Mouse (Mus musculus) left cerebral cortex, postnatal 4 days (tissue): ENCODE measurements around the gene Elovl2. TPM values are rescaled to one million over a fixed set of nuclear protein-coding genes. Genes with fewer than 3 reads are reported as not detected.
A peak's percentile ranks its signal among the peaks of the same experiment; 100 is the strongest.

ENCODE experiments used
- DNase-seq: peaks from one replicate; pipeline ENCODE4 v3.0.0-alpha.2; 2022
- intact Hi-C: fragments of 180-260 bp; cut with DNase I; formaldehyde crosslinking; loops from one replicate; pipeline ENCODE4 v1.15.1; 2025
- total RNA-seq, 2 experiments: library from RNA; stranded (reverse); gene quantifications; 2 replicates each; pipeline ENCODE4 v1.2.3; 2021

Elovl2 gene
- total RNA-seq, 2 experiments from 2014 or later = 42.9 to 44.9 TPM

DNA sequence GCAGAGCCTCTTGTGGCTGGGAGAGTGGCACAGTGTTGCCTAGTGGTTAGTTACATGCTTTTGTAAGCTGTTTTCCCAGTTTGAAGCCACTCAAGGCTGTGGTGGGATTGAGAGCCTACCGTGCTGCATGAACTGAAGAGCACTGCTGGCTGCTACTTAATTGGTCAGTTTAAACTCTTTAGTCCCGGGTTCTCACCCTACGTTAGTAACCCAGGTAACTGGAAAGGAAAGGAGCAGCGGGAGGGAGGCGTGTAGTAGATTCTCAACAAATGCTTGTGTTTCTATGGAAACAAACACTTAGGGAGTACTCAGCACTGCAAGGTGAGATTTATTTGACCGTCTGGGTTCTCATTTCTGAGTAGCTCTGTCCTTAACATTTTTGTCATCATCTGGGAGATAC, 32.3 kb downstream of the Elovl2 start:
- intact Hi-C loops = no loop called here

DNA sequence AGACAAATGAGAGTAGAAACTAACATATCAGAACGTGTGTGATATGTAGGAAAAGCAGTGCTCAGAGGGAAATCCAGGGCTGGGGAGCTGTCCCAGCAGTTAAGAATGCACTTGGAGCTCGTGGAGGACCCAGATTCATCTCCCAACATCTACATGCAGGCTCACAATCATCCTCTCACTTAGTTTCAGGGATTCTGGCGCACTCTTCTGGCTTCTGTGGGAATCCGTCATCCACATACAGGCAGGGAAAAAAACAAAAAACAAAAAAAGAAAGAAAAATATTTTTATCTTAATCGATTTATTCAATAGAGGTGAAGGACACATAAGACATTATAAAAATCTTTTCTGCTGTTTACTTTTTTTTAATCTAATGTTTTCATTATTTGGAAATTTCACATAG, 61.8 kb downstream of the Elovl2 start:
- intact Hi-C loops = loop anchor here (10.0 kb wide), 1 partner anchor 74 kb away; no protein-coding TSS in a partner anchor
- no peak for DNase-seq

More for the DNA sequence above, 32.3 kb downstream of the Elovl2 start:
- DNase-seq = no peak

DNA sequence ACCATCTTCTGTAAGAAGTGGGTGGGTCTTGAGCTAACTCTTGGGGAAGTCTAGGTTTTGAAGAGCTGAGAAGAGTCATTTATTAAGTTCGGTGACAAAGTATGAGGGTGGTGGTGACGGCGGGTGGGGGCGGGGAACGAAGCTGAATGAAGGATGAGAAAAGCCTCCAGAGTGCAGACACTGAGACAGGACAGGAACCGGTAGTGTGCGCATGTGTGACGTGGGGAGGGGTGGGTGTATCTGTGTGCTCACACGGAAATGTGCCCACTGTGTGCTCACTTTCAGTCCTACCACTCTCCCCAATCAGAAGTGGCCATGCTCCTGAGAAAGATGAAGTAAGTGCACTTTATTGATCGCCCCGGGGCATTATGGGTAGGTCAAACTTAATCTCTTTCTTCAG, 67.1 kb downstream of the Elovl2 start:
- intact Hi-C loops = loop anchor here (10.0 kb wide), 1 partner anchor 68 kb away; no protein-coding TSS in a partner anchor
- no peak for DNase-seq

DNA sequence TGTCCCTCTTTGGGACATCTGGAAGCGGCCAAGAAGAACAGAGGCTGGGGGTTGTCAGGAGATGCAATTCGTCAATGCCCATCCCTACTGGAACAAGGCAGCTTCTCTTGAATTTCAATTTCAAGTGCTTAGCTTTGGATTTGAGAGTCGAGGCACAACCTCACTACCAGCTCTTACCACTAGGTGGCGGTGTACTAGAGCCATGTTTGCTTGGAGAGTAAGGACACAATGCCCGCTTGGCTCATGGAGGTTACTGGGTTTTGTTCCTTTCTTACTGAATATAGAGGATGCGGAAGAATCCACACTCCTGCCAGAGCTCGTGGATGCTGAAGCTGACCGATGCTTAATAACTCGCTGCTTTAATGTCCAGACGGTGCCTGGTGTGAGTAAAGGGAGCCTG, 73.9 kb downstream of the Elovl2 start:
- intact Hi-C loops = no loop called here
- peak; percentile 66 for DNase-seq

DNA sequence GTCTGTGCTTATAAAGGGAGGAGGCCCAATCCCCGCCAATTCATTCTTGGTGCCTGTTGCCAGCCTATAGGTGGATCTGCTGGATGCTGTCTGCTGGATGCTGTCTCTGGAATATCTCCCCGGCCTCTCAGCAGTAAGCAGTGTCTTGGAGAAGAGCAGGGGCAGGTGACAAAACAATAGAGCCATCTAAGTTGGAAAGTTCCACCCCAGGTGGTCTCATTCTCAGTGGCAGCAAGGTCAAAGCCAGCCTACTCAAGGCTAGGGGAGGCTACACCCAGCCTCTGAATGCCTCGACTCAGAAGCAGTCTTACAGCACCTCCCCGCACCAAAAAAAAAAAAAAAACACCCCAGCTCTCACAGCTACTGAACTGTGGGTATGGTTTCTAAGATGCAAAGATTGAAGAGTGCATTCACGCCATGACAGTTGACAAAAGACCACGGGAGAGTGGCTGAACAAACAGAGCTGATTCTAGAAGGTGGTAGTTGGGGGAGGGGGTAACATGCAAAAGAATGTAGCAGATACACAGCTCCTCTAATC, 74.7 kb downstream of the Elovl2 start:
- intact Hi-C loops = no loop called here
- DNase-seq = no peak

DNA sequence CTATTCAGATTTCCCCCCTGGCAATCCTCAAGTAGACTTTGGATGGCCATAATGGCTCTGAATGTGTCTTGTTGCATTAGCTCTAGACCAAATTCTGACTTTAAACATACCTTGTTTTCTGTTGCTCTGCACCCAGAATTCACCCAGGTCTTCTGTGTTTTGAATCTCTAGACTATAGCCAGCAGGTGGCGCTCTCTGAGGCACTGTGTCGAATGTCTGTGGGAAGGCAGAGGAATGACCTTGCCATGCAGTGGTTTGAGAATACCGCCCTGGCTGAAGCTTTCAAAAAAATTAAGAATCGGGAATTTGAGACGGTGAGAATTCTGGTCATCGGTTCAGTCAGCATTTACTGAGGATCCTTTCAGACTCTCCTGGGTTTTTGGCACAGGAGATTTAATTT, 85.3 kb downstream of the Elovl2 start:
- peak; percentile 72 for DNase-seq
- intact Hi-C loops = no loop called here

Other genes starting within 250 kb of the Elovl2 start
- gene Pak1ip1, start 219.4 kb downstream of the Elovl2 start, total RNA-seq = 10 to 100 TPM; 29.8 to 33.7 TPM
- gene Tmem14c, start 204.1 kb downstream of the Elovl2 start, total RNA-seq = 10 to 100 TPM; 56.1 to 57.2 TPM
- gene Mak, start 140.7 kb downstream of the Elovl2 start, total RNA-seq = 1 to 10 TPM; 2.6 to 4.0 TPM
- not detected for gene Gcm2, start 109.4 kb downstream of the Elovl2 start, total RNA-seq
- under 1 TPM in 1 of 2 experiments, not detected in 1; 0.14 TPM for gene Sycp2l, start 106.1 kb downstream of the Elovl2 start, total RNA-seq
- 10 to 100 TPM; 84.0 to 84.6 TPM for gene Smim13, start 29.4 kb upstream of the Elovl2 start, total RNA-seq
- gene Gm17364, start 53.6 kb upstream of the Elovl2 start, total RNA-seq = not detected